Mouse (Mus musculus): ENCODE results near the gene Krt82.
A peak's percentile ranks its signal among the peaks of the same experiment; 100 is the strongest.

The Krt82 gene

GRCm38 (mm10) chr15:101550567-101550966, at the start of gene Krt82:
Gene Krt82 (minus strand): TSS chr15:101550667.
- DNase-seq (ENCODE audit: low read depth), result no peak

- no peak for DNase-seq (ENCODE audit: low read depth)
These were observed 48.7 kb upstream of the Krt82 start for GRCm38 (mm10) chr15:101599123-101599522.

GRCm38 (mm10) chr15:101588216-101588615, 37.7 kb upstream of the Krt82 start:
- DNase-seq (ENCODE audit: low read depth), result peak; percentile 4

GRCm38 (mm10) chr15:101584456-101584855, 34.0 kb upstream of the Krt82 start:
- no peak for DNase-seq (ENCODE audit: low read depth)

- DNase-seq (ENCODE audit: low read depth), result no peak
These were observed 32.9 kb upstream of the Krt82 start for GRCm38 (mm10) chr15:101583211-101583965.

GRCm38 (mm10) chr15:101581701-101582100, 31.2 kb upstream of the Krt82 start:
- no peak for DNase-seq (ENCODE audit: low read depth)

- no peak for DNase-seq (ENCODE audit: low read depth)
These were observed 25.0 kb upstream of the Krt82 start for GRCm38 (mm10) chr15:101575506-101575905.

- no peak for DNase-seq (ENCODE audit: low read depth)
These were observed 23.4 kb upstream of the Krt82 start, which contains the start of gene Krt75 for GRCm38 (mm10) chr15:101573796-101574345. Gene Krt75 (minus strand): TSS chr15:101573904.

- DNase-seq (ENCODE audit: low read depth), result no peak
These were observed 17.3 kb upstream of the Krt82 start for GRCm38 (mm10) chr15:101567780-101568179.

- DNase-seq (ENCODE audit: low read depth), result no peak
These were observed 12.4 kb upstream of the Krt82 start, which contains the start of gene Krt90 for GRCm38 (mm10) chr15:101562850-101563249. Gene Krt90 (minus strand): TSS chr15:101562950.

GRCm38 (mm10) chr15:101558034-101558646, 7.7 kb upstream of the Krt82 start:
- no peak for DNase-seq (ENCODE audit: low read depth)

GRCm38 (mm10) chr15:101553169-101553568, 2.7 kb upstream of the Krt82 start:
- DNase-seq (ENCODE audit: low read depth), result no peak

GRCm38 (mm10) chr15:101552188-101552587, 1.7 kb upstream of the Krt82 start:
- no peak for DNase-seq (ENCODE audit: low read depth)

GRCm38 (mm10) chr15:101544478-101544877, 6.0 kb downstream of the Krt82 start:
- no peak for DNase-seq (ENCODE audit: low read depth)

GRCm38 (mm10) chr15:101542543-101542942, 7.9 kb downstream of the Krt82 start:
- no peak for DNase-seq (ENCODE audit: low read depth)

GRCm38 (mm10) chr15:101538580-101538900, 11.9 kb downstream of the Krt82 start:
- DNase-seq (ENCODE audit: low read depth), result no peak

- no peak for DNase-seq (ENCODE audit: low read depth)
These were observed 12.4 kb downstream of the Krt82 start for GRCm38 (mm10) chr15:101537864-101538579.

- DNase-seq (ENCODE audit: low read depth), result no peak
These were observed 14.2 kb downstream of the Krt82 start for GRCm38 (mm10) chr15:101536054-101536850.

- no peak for DNase-seq (ENCODE audit: low read depth)
These were observed 17.7 kb downstream of the Krt82 start, which contains the start of gene Krt84 for GRCm38 (mm10) chr15:101532720-101533119. Gene Krt84 (minus strand): TSS chr15:101532820.

GRCm38 (mm10) chr15:101522556-101523232, 27.8 kb downstream of the Krt82 start:
- no peak for DNase-seq (ENCODE audit: low read depth)

- peak; percentile 15 for DNase-seq (ENCODE audit: low read depth)
These were observed 30.7 kb downstream of the Krt82 start for GRCm38 (mm10) chr15:101519792-101520191.

All from c-Kit-positive CD71-positive TER-119-negative erythroid progenitor cells, embryonic 14.5 days (primary cell).